Mouse (Mus musculus): ENCODE data around the gene Slc25a22.
"Not testable (repeated sequence)": the region's sequence is repeated elsewhere in the genome, so short reads cannot be mapped to it uniquely, and the experiment has no call there.

Gene Slc25a22

GRCm38 (mm10) chr7:141457236-141457635, 19.5 kb upstream of the Slc25a22 start:
- DNase-seq, result no peak

- no peak for DNase-seq
Measured at GRCm38 (mm10) chr7:141456739-141457138, 19.0 kb upstream of the Slc25a22 start.

- peak; percentile 85 for DNase-seq
Measured at GRCm38 (mm10) chr7:141455610-141456314, 18.1 kb upstream of the Slc25a22 start.

DNA sequence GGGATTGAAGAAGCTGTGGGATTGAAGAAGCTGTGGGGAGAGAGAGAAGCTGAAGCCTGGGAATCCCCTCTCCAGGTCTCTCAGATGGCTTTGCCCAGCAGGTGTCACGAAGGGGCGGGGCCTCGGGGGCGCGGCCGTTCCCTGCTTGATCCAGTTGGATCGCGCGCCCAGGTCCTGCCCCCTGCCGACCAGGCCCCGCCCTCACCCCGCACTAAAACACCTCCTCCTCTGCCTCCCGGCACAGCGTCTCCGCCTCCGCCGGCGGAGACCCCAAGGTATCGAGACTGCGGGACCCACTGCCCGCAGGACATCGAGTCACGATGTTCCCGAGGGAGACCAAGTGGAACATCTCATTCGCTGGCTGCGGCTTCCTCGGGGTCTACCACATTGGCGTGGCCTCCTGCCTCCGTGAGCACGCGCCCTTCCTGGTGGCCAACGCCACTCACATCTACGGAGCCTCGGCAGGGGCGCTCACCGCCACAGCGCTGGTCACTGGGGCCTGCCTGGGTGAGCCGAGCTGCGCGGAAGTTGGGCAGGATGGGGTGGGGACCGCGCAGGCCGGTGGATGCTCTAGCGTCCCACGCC, 17.4 kb upstream of the Slc25a22 start, which contains the start of gene Pnpla2:
Gene Pnpla2, plus strand, starts transcription at position 232 of the 585 bp plus-strand sequence.
- DNase-seq, result peak; percentile 96

DNA sequence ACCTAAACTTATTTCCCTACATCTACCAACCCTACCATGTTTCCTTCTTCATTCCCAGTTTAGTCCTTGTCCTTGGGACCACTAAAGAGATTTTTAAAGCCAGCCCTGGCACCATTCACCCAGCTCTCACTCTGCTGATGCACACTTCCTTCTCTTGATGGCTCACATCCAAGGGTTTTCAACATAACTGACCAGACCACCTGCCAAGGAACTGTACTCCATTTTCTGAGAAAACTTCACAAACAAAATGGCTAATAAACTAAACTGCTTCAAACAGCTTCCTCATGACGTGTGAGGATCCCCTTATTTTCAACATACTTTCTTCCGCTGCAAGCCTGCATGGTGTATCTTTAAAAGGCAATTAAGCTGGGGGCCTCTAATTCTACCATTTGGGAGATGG, 15.9 kb upstream of the Slc25a22 start:
- no peak for DNase-seq

DNA sequence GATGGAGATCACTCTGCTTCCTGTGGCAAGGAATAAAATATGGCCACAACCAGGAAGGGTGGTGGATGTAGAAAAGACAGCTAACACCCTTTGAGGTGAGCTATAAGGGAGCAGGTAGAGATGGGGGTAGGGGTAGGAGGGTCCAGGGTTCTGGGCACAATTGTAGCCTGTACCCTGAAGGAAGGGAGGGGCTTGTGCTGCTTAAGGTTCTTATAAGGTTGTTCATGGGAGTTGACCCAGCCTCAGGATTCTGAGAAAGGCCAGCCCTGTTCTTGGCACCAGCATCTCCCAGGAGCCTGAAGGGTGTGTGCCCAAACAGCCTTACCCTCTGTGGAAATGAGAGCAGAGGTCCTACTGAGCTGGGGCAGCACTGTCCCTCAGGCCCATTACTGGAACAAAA, 14.2 kb upstream of the Slc25a22 start:
- DNase-seq, result no peak

DNA sequence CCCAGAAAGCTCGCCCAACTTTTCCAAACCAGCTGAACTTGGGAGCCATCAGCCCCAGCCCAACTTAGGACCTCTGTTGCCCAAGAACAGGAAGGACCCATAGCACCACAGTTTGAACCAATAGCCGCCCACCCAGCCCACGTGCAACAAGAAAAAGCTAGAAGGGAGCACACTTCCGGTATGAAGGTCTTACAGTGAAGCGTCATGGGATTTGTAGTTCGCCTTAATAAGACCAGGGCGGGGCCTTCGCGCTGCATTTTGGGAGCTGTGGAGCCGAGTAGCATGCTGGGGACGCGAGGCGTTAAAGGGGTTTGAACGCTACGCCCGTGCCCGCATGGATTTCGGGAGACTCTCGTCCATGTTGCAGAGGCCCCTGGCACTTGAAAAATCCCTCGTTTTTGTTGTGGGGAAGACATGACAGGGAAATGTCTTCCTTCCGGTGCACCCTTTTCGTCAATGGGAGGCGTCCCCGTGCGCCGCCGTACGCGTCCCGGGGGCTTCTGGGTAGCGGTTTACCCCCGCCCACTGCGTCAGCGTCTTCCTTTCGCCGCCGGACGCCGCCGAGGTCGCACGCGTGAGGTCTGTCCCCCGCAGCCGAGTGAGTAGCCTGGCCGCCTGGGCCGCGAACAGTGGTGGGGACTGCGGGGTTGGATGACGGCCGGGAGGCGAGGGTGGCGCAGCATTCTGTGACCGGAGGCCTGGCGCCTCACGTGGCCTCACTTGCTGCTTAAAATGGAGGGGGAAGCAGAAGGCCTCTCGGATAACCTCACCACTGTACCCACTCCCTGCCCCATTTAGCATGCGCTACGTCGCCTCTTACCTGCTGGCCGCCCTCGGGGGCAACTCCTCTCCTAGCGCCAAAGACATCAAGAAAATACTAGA, 9.7 kb upstream of the Slc25a22 start, which contains the start of gene Rplp2:
Gene Rplp2, plus strand, starts transcription at position 261 of the 882 bp plus-strand sequence.
- DNase-seq, result peak; percentile 97

- DNase-seq, result not testable (repeated sequence)
Measured at GRCm38 (mm10) chr7:141446374-141446773, 8.7 kb upstream of the Slc25a22 start.

DNA sequence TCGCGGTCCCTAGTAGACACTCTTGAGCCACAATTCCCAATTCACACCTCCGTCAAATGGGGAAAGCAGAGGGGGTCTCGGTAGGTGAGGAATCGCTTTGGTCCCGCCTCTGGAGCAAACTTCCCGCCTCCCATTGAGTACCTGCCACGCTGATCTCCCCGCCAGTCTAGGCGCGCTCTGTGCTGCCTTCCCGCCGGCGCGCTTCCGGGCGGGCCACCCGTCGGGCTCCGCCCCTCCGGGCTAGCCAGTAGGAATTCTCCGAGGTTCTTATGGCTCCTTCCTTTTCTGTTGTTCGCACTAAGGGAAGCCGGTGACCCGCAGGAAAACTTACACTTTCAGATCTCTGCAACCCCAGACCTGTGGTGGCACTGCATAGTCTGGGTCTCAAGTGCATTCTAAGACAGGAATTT, 6.1 kb upstream of the Slc25a22 start, which contains the start of gene Pidd1:
Gene Pidd1, minus strand, starts transcription at position 198 of the 410 bp plus-strand sequence.
- peak; percentile 83 for DNase-seq

GRCm38 (mm10) chr7:141443081-141443821, 5.6 kb upstream of the Slc25a22 start:
- peak; percentile 73 for DNase-seq

GRCm38 (mm10) chr7:141442199-141442598, 4.5 kb upstream of the Slc25a22 start:
- no peak for DNase-seq

DNA sequence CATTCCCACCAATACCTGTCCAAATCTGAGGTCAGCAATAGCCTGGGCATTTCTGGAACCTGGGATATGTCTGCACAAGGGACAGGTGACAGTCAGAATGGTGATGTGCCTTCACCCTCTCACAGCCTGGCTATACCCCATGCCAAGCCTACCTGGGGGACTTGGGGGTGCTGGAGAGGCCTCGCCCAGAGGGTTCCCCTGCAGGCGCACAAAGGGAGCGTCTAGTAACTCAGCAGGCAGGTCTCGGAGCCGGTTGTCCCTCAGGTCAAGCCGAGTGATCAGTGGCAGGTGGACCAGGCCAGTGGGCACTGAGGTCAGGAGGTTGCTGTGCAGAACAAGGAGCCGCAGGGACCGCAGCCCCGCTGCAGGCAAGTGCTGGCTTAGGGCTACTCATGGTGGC, 3.8 kb upstream of the Slc25a22 start:
- DNase-seq, result no peak

- DNase-seq, result peak; percentile 92
Measured at GRCm38 (mm10) chr7:141440613-141441012, 2.9 kb upstream of the Slc25a22 start.

- DNase-seq, result no peak
Measured at GRCm38 (mm10) chr7:141439811-141440210, 2.1 kb upstream of the Slc25a22 start.

DNA sequence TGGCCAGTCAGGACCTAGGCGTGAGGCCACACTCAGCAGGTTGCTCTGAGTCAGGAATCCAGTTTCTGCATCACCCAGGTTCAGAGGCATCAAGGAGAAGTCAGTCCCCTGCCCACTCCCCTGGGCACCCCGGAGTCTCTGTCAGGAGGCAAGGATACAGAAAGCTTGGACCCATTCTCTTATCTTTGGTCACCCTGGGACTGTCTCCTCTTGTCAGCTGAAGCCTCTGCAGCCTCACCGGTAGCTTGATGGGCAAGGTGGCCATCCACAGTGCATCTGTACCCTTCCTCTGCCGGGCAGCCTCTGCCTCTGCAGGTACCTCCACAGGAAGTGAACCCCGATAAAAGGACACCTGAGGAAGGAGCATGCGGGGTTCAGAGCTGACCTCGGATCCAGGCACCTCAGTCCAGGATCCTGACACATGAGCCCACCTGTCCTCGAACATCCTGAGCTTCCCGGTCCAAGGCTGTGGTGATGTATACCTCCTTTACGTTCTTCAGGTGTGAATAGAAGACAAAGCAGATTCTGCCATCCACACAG, 1.5 kb upstream of the Slc25a22 start:
- no peak for DNase-seq

DNA sequence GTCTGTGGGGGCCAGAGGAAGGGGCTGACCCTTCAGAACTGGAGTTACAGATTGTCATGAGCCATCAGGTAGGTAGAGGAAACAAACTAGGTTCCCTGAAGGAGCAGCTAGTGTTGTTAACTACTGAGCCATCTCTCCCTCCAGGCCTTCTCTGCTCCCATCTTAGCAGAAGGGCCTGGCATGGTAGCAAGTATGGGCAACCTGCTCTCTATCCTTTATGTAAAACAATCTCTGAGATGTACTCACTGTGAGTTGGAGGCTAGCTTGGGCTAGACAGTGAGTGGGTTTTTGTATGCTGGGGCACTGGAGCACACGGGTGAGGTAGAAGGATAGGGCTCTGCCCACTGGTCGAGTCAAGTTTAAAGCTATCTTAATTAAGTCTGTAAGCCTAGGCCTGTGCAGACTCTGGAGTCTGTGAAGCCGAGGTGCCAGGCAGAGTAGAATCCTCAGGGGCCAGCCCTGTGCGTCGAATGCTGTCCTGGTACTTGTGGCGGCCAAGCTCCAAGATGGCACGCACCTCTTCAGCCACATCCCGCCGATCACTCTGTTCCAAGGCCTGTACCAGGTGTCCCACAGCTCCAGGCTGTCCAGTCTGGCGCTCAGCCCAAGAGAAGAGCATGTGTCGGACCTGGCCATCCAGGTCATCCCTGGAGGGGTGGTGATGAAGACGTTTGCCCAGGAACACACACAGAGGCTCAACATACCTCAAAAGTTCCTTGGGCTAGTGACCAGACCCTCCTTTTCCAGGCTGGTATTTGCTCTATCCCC, 693 bp upstream of the Slc25a22 start:
- no peak for DNase-seq

- DNase-seq, result no peak
Measured at GRCm38 (mm10) chr7:141436523-141436892, 1.2 kb downstream of the Slc25a22 start.

DNA sequence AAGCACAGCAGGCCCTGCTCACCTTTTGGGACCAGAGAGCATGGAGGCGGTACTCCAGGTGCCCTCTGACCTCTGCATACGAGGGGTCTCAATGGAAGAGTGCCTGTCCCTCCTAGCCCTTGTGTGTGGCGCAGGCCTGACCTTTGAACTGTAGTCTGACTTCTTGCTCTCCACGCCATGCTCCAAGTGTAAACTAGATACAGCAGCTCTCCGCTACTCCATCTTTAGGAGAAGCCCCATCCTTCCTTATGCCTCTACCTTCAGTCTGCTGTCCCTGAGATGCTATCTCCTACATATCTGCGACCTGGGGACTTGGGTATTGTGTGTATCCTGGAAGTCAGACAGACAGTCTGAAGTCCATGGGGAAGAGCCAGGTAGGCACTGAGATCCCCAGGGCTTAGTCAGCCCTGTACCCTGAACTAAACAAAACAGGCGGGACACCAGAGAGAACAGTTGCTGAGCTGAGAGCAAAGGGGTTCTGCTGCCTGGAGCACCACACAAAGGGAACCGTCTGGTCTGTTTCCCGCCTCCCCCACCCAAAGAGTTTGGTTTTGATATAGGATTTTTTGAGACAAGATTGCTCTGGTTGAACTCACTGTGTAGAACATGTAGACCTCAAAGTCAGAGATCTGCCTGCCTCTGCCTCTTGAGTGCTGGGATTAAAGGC, 1.7 kb downstream of the Slc25a22 start:
- DNase-seq, result no peak

DNA sequence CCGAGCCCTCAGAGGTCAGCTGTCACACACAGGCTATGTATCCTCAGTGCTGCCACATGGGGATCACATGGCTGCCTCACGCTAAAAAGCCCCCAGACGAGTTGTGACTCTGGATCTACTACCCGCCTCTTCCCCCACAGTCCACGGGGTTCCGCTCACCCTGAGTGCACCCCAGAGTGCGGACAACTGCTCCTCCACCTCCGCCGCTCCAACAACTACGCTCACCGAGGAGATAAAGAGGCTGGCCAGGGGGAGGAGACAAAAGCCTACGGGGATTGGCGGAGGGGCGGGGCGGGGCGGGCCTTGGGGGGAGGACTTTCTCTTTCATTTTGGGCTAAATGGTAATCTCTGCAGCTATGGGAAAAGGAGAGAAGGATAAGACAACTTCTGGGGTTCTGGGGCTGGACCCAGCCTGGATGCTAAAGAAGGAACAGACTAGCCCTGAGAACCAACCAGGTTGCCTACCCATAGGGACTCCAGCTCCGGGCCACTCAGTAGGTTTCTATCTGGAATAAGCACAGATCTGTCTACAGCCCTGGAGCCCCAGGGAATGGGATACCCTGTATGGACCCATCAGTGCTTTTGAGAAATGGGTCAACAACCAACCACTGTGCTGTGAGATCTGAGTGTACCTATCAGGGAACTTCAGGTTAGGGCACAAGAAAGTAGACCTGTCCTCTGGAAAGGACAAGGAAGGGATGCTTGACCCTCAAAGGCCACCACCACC, 2.4 kb downstream of the Slc25a22 start:
- peak; percentile 71 for DNase-seq

GRCm38 (mm10) chr7:141434464-141434863, 3.2 kb downstream of the Slc25a22 start:
- peak; percentile 77 for DNase-seq

All from retina, postnatal 1 day (tissue).